Mouse (Mus musculus) olfactory bulb, adult 2 months (tissue): ENCODE results near the gene Ddx54.

Source experiments
- CTCF ChIP-seq: fragments of 200-500 bp; IDR thresholded peaks from 2 replicates; pipeline ENCODE4 v1.5.1; 2012; ENCODE audit warnings: low read depth, mild to moderate bottlenecking, low read length, moderate library complexity; ENCODE audit not compliant: insufficient read depth
- POLR2A ChIP-seq: fragments of 200-500 bp; IDR thresholded peaks from 2 replicates; pipeline ENCODE4 v1.6.1; 2012; ENCODE audit warnings: mild to moderate bottlenecking, low read depth, low read length, moderate library complexity; ENCODE audit not compliant: insufficient read depth

DNA sequence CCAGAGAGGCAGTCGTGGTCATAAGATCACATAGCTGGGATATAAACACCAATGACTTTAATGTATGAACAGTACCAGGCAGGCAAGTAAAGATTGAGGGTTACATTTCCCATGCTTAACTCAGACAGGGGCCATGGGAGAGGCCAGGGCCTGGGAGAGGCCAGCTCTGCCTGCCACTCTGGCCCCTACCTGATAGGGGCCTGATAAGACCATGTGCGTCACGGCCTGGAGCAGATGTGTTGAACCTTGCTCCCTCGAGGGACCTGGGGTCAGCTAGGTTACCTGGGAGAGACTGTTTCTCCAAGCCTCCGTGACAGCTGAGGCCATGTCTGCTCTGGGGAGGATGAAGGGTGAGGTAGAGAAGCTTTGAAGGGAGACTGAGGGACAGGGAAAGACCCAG is 38.7 kb downstream of the Ddx54 start:
- TF ChIP-seq CTCF (no peak), POLR2A (no peak)
